Mouse (Mus musculus): ENCODE results near the gene Ankrd39.

Ankrd39 gene

GRCm38 (mm10) chr1:36546888-36547471 lies at the start of gene Ankrd39:
Ankrd39 (minus strand) TSS chr1:36547445.
- DNase-seq (ENCODE audit: low spot score in 2 of 2) = peak; percentile 96 to 97

DNA sequence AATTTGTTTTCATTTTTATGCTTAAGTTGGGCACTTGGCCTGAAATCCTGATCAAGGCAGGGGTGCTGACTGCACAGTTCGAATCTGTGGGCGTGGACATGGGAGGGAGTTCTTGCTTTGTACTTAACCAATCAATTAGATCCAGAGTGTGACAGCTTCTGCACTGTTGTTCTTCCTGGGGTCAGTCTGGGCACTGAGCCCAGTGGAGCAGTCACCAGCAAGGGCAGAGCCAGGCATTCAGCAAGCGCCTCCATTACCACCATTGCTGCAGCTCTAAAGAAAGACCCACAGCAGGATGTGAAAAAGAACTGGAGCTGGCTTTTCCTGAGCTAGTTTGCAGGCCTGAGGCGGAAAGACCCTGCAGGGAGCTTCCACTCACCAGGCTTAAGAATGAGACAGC lies 48.9 kb upstream of the Ankrd39 start:
- peak in 1 of 2 experiments; percentile 71 for DNase-seq (ENCODE audit: low spot score in 2 of 2)

DNA sequence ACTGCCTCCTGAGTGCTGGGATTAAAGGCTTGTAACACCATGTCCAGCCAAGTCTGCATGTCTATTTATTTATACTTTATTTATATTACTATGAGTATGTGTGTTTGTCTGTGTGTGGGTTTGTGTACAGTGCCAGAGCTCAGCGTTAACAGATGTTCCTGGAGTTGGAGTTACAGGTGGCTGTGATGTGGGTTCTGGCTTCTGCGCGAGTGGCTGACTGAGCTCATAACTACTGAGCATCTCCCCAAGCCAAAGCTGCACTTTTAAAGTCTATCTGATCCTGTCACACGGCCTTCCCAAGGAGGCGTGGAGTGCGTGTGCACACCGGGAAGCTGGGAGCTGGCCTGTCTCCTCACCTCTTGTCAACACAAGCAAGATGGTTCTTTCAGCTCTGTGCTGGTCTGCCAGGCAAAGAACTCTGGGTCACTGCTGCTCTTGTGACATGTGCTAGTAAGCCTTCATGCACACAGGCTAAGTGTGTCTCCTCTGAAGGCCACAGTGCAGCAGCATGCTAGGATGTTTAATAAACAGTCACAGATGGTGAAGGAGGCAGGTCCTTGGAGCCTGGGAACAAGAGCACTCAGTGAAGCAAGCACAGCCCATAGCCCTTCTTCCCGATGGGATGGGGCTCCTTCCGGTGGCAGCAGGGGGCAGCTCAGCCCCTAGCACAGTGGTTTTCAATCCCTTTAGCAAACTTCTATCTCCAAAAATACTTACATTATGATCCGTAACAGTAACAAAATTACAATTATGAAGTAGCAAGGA lies 48.1 kb upstream of the Ankrd39 start:
- no peak for DNase-seq (ENCODE audit: low spot score in 2 of 2)

DNA sequence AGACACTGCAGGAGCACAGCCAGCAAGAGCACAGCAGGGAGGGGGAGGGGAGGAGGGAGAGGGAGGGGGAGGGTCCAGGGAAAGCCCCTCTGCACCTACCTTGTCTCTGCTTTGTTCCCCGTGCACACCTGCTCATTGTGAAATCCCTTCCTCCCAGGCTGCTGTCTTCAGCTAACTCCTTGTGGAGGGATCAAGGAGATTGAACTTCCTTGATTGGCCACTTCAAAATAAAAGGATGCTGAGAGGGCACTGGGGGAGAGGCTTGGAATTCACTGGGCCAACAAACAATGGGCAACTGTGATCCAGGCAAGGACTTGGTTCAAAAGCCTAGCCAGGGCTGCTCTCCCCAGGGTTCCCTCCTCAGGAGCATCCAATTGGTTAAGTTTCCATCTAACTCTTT lies 45.9 kb upstream of the Ankrd39 start:
- DNase-seq (ENCODE audit: low spot score in 2 of 2) = no peak

DNA sequence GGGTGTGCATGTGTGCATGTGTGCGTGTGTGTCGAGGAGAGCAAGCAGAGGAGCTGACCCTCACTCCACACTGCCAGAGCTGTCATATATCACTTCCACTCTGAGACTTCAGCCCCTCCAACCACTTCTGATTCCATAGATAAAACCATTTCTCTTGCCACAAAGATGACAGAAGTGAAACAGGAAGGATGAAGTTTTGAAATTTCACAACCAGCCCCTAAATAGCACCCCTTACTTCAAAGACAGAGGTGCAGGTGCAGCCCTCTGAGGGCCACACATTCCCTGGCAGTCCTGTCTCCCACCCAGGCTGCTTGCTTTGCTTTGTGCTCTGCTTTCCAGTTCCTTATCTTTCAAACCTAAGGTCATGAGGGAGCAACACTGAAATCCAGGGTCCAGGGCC lies 44.2 kb upstream of the Ankrd39 start:
- no peak for DNase-seq (ENCODE audit: low spot score in 2 of 2)

DNA sequence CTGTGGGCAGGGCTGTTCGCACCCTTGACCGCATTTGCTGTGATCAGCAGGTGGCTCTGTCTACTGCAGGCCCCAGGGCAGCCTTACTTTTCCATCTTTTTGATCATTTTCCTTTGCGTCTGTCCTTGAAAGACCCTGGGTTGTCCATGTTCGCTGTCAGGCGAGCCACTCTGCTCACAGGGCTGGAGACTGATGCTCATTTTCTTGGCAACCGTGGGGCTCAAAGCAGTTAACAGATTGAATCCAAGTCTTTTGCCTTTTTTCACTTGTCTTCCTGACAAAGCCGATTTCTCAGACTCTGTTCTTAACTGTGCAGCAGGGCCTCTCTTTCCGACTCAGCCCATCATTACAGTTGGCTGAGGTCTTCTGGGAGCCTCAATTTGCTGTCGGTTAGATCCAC lies 43.4 kb upstream of the Ankrd39 start:
- no peak for DNase-seq (ENCODE audit: low spot score in 2 of 2)

DNA sequence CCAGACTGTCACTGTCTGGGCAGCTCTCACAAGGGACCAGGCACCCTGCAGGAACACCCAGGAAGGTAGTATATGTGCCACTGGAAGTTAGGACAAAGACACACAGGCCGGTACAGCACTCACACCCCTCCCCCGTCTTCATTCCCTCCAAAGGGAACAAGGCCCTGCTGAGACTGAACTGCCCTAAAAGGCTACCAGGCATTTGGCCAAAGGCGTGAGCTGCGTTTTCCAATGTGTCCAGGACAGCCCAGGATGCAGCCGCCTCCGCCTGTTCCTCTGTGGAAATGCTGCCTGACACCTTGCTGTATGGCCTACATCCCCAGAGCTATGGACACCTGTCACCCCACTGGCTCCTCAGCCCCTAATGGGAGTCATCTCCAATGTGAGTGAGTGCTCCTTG lies 42.2 kb upstream of the Ankrd39 start:
- DNase-seq (ENCODE audit: low spot score in 2 of 2) = peak in 1 of 2 experiments; percentile 25

GRCm38 (mm10) chr1:36588476-36589450 lies 41.5 kb upstream of the Ankrd39 start:
- no peak for DNase-seq (ENCODE audit: low spot score in 2 of 2)

DNA sequence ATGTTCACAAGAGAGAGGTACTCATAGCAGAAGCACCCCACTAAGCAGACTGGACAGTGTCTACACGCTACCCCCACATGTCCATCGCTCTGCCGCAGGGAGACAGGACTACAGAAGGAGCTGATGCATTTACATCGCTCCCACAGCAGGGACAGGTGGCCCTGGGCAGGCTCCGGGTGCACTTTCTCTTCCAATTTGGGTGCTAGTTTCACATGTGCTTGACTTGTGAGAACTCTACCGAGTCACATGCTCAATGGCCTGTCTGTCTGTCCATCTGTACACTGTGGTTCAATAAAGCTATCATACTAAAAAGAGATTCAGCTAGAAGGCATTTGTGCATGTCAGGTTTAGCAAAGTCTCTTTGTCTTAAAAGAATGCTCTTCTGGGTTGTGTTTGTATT lies 40.6 kb upstream of the Ankrd39 start:
- no peak for DNase-seq (ENCODE audit: low spot score in 2 of 2)

GRCm38 (mm10) chr1:36586288-36586687 lies 39.0 kb upstream of the Ankrd39 start:
- DNase-seq (ENCODE audit: low spot score in 2 of 2) = no peak

DNA sequence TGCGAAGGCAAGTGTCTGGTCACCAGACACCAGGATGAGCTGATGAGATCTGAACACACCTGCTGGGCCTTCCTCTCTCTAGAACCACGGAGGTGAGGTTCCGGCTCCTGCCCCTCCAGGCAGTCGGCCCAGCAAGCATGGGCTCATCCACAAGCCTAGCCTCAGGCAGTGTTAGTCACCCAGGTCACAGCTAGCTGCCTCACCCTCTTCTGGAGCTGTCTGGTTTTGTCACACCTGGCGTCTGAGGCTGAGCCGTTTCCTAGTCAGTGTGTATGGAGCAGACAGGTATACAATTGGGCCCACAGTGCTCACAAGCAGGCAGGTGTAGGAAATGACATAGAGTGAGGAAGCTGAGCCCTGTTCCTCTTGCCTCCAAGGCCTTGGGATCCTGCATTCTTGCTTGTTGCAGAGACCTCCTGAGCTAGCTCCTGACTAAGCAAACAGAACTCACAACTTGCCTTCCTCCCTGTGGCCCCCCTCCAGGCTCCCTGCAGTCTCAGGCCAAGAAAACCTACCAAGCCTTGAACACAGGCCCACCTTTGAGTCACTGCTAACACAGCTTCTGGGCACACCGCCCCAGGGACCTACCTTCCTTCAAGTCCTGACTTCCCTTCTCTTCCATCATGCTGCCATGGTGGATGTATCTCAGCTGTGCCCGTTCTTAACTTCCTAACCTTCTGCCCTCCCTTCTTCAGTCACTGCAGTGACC lies 36.3 kb upstream of the Ankrd39 start:
- DNase-seq (ENCODE audit: low spot score in 2 of 2) = no peak

- DNase-seq (ENCODE audit: low spot score in 2 of 2) = no peak
These were observed 35.0 kb upstream of the Ankrd39 start for GRCm38 (mm10) chr1:36582211-36582610.

DNA sequence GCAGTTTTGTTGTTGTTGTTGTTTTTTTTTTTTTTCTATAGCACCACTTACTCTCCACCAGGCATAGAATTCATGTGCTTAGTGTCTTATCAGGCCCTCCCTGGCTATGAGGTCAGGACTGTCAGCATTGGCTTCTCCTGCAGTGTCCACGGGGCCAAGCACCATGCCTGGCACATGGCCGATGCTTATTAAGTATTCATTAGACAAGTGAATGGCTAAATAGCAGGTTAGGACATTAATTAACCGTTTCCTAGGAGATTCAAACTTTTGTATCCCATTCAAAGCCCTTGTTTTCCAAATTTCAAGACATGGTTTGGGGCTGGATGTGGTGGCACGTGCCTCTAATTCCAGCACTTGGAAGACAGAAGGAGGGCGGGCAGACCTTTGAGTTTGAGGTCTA lies 34.0 kb upstream of the Ankrd39 start:
- DNase-seq (ENCODE audit: low spot score in 2 of 2) = no peak

DNA sequence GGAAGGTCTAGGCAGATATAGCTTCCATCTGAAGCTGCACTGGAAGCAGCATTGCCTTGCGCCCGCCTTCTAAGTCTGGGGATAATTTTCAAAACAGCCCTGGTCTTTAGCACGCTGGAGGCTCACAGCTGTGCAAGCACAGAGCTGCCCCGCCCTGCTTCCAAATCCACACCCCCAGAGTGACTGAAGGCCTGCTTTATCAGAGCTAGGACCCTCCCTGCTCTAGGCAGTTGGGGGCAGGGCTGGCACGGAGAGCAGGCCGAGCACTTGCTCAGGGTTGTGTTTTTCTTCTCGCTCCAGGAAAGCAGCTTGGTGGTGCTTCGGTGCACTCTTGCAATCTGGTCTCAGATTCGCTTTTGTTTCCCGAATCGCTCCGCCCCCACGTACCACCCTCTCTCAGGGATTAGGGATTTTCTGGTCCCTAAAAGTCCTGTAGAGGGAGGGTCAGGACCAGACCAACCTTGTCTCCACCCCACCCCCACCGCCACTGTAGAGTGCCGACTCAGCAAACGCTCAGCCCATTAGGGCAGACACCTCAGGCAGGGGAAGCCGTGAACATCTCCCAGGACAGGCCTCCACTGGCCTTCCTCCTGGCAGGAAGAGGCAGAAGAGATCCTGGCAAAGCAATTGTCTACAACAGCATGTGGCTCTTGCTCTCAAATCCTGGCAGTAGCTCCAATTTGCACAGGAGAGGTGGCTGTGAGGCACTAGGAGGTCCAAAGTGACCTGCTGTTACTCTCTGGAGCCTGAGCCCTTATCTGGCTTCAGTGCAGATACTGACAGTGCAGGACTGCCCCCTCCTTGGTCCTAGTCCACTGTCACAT lies 33.4 kb upstream of the Ankrd39 start:
- peak in 1 of 2 experiments; percentile 49 for DNase-seq (ENCODE audit: low spot score in 2 of 2)

- peak in 1 of 2 experiments; percentile 45 for DNase-seq (ENCODE audit: low spot score in 2 of 2)
These were observed 32.7 kb upstream of the Ankrd39 start for GRCm38 (mm10) chr1:36579974-36580383.

DNA sequence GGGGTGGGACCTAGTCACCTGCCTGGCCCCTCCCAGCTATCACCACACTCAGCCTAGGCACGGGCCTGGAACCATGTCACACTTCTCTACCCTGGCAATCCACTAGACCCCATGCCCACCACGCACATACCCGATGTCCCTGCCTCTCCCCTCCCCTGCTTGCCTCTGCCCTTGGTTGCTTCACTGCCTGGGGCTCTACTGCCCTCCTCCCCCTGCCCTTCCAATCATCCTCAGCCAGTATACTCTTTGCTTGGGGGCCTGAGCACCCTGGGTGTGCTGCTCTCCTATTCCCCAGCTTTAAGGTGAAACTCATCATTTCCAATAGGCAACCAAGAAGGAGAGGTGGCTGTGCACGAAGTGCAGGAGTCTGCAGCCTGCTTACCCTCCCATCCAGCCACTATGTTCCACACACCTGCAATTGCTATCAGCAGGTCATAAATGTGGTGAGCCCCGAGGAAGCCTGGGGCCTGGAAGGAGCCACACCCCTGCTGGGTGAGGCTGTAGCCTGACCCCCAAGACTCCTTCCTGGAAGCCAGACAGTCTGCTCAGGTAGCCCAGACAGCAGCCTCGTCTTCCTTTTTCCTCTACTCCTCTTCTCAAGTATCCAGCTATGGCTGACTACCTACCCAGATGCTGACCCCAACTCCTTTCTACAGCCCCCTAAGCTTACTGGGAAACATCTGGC lies 29.9 kb upstream of the Ankrd39 start:
- DNase-seq (ENCODE audit: low spot score in 2 of 2) = no peak

DNA sequence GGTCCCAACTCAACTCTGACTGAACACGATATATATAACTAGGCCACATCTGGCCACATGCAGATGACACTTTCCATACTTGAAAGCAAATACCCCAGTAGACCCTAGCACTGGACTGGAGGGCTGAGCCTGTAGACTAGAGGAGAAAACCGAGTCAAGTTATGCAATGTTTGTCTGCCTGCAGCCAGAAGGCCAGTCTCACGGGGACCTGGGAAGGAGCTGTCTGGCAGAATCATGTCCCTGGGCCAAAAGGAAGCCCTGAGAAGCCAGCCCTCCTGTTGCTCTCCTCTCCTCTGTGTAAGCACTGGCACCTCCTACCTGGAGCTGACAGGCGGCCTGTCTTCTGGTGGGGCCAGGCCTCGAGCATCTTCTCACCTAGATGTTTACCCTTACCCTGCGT lies 28.1 kb upstream of the Ankrd39 start:
- DNase-seq (ENCODE audit: low spot score in 2 of 2) = no peak

- no peak for DNase-seq (ENCODE audit: low spot score in 2 of 2)
These were observed 27.1 kb upstream of the Ankrd39 start for GRCm38 (mm10) chr1:36574196-36574955.

DNA sequence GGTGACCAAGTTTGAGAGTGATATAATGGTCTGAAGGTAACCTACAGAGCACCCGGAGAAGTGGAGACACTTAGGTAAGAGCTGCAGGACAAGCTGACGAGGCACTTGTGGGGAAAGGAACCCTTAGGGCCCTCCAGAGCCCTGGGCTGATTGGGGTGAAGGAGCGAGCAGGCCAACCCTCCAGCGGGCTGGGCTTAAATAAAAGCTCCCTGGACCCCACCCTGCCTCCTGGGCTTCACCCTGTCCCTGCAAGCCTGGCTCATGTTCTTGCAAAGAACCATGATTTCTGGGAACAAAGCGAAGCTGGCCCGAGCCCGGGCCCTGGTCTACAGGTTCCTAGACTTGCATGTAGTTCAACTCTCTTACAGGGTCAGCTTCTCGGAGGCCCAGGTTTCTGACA lies 26.3 kb upstream of the Ankrd39 start:
- DNase-seq (ENCODE audit: low spot score in 2 of 2) = no peak

Measured in cerebellum, postnatal 4 days (tissue).